Mouse (Mus musculus): ENCODE data around the gene Dnaaf1. TPM values are rescaled to one million over a fixed set of nuclear protein-coding genes. Genes with fewer than 3 reads are reported as not detected.

Gene Dnaaf1
- polyA plus RNA-seq, 1 experiment from 2014 or later: 0.24 TPM

GRCm38 (mm10) chr8:119623061-119623460, 48.0 kb downstream of the Dnaaf1 start:
- Histone ChIP-seq H3K36me3 (ENCODE audit: insufficient read depth, low read length) (no peaks in the 10 kb centered on the region), H3K9me3 (replicated peaks; ENCODE audit: low read length) (no peaks in the 10 kb centered on the region), H3K9ac (ENCODE audit: low read depth, low read length) (no peak overlapping the region), H3K4me3 (replicated peaks; ENCODE audit: low read depth, low read length) (no peak overlapping the region), H3K27ac (no peak overlapping the region), H3K4me2 (ENCODE audit: low read length) (no peak overlapping the region), H3K27me3 (ENCODE audit: insufficient read depth, low read length) (no peaks in the 10 kb centered on the region), H3K4me1 (replicated peaks; ENCODE audit: insufficient read depth, low read length) (no peaks in the 10 kb centered on the region)
- TF ChIP-seq CTCF (IDR thresholded peaks at IDR 0.05; ENCODE audit: low read depth): no peak
- no peak for ATAC-seq (replicated peaks; ENCODE audit: low FRiP score, low read depth)
- WGBS: 80% methylated on average over 8 of the region's 8 CpGs
- DNase-seq (ENCODE audit: low spot score): no peak

GRCm38 (mm10) chr8:119623744-119624143, 48.7 kb downstream of the Dnaaf1 start:
- Histone ChIP-seq H3K27ac (no peak overlapping the region), H3K4me1 (replicated peaks; ENCODE audit: insufficient read depth, low read length) (no peaks in the 10 kb centered on the region), H3K4me2 (ENCODE audit: low read length) (no peak overlapping the region), H3K27me3 (ENCODE audit: insufficient read depth, low read length) (no peaks in the 10 kb centered on the region), H3K9me3 (replicated peaks; ENCODE audit: low read length) (no peaks in the 10 kb centered on the region), H3K4me3 (replicated peaks; ENCODE audit: low read depth, low read length) (no peak overlapping the region), H3K9ac (ENCODE audit: low read depth, low read length) (no peak overlapping the region), H3K36me3 (ENCODE audit: insufficient read depth, low read length) (no peaks in the 10 kb centered on the region)
- ATAC-seq (replicated peaks; ENCODE audit: low FRiP score, low read depth) (no peak), DNase-seq (ENCODE audit: low spot score) (no peak)
- WGBS: 88% methylated on average over 1 of the region's 1 CpGs
- no peak for TF ChIP-seq CTCF (IDR thresholded peaks at IDR 0.05; ENCODE audit: low read depth)

- Histone ChIP-seq H3K36me3 (ENCODE audit: insufficient read depth, low read length) (no peaks in the 10 kb centered on the region), H3K27me3 (ENCODE audit: insufficient read depth, low read length) (no peaks in the 10 kb centered on the region), H3K4me3 (replicated peaks; ENCODE audit: low read depth, low read length) (no peak overlapping the region), H3K27ac (no peak overlapping the region), H3K9ac (ENCODE audit: low read depth, low read length) (no peak overlapping the region), H3K4me2 (ENCODE audit: low read length) (no peak overlapping the region), H3K4me1 (replicated peaks; ENCODE audit: insufficient read depth, low read length) (no peaks in the 10 kb centered on the region), H3K9me3 (replicated peaks; ENCODE audit: low read length) (no peaks in the 10 kb centered on the region)
- DNase-seq (ENCODE audit: low spot score) (no peak), ATAC-seq (replicated peaks; ENCODE audit: low FRiP score, low read depth) (no peak)
- WGBS: 88% methylated on average over 7 of the region's 7 CpGs
- TF ChIP-seq CTCF (IDR thresholded peaks at IDR 0.05; ENCODE audit: low read depth): no peak
These were observed 49.9 kb downstream of the Dnaaf1 start for GRCm38 (mm10) chr8:119624916-119625315.

GRCm38 (mm10) chr8:119625788-119626187, 50.8 kb downstream of the Dnaaf1 start:
- no peak overlapping the region for H3K9ac ChIP-seq (ENCODE audit: low read depth, low read length)
- no peak for ATAC-seq (replicated peaks; ENCODE audit: low FRiP score, low read depth)
- no peaks in the 10 kb centered on the region for H3K36me3 ChIP-seq (ENCODE audit: insufficient read depth, low read length)
- WGBS: 86% methylated on average over 22 of the region's 22 CpGs
- no peak for TF ChIP-seq CTCF (IDR thresholded peaks at IDR 0.05; ENCODE audit: low read depth)
- no peak overlapping the region for H3K27ac ChIP-seq
- H3K27me3 ChIP-seq (ENCODE audit: insufficient read depth, low read length): no peaks in the 10 kb centered on the region
- H3K4me2 ChIP-seq (ENCODE audit: low read length): no peak overlapping the region
- no peak overlapping the region for H3K4me3 ChIP-seq (replicated peaks; ENCODE audit: low read depth, low read length)
- DNase-seq (ENCODE audit: low spot score): no peak
- H3K9me3 ChIP-seq (replicated peaks; ENCODE audit: low read length): no peaks in the 10 kb centered on the region
- no peaks in the 10 kb centered on the region for H3K4me1 ChIP-seq (replicated peaks; ENCODE audit: insufficient read depth, low read length)

GRCm38 (mm10) chr8:119627199-119627598, 52.2 kb downstream of the Dnaaf1 start:
- H3K27ac ChIP-seq: no peak overlapping the region
- H3K4me1 ChIP-seq (replicated peaks; ENCODE audit: insufficient read depth, low read length): no peaks in the 10 kb centered on the region
- no peak for TF ChIP-seq CTCF (IDR thresholded peaks at IDR 0.05; ENCODE audit: low read depth)
- H3K9ac ChIP-seq (ENCODE audit: low read depth, low read length): no peak overlapping the region
- no peak overlapping the region for H3K4me3 ChIP-seq (replicated peaks; ENCODE audit: low read depth, low read length)
- DNase-seq (ENCODE audit: low spot score) (no peak), ATAC-seq (replicated peaks; ENCODE audit: low FRiP score, low read depth) (no peak)
- H3K36me3 ChIP-seq (ENCODE audit: insufficient read depth, low read length): no peaks in the 10 kb centered on the region
- WGBS: 91% methylated on average over 7 of the region's 7 CpGs
- H3K27me3 ChIP-seq (ENCODE audit: insufficient read depth, low read length): no peaks in the 10 kb centered on the region; the same call in 1 of the 2 replicates
- H3K9me3 ChIP-seq (replicated peaks; ENCODE audit: low read length): no peaks in the 10 kb centered on the region
- no peak overlapping the region for H3K4me2 ChIP-seq (ENCODE audit: low read length)

- Histone ChIP-seq H3K27ac (no peak overlapping the region), H3K4me2 (ENCODE audit: low read length) (no peak overlapping the region), H3K27me3 (ENCODE audit: insufficient read depth, low read length) (peaks cover 2% of the 10 kb centered on the region; the same call in 1 of the 2 replicates), H3K4me1 (replicated peaks; ENCODE audit: insufficient read depth, low read length) (no peaks in the 10 kb centered on the region), H3K4me3 (replicated peaks; ENCODE audit: low read depth, low read length) (no peak overlapping the region), H3K9ac (ENCODE audit: low read depth, low read length) (no peak overlapping the region), H3K36me3 (ENCODE audit: insufficient read depth, low read length) (no peaks in the 10 kb centered on the region), H3K9me3 (replicated peaks; ENCODE audit: low read length) (no peaks in the 10 kb centered on the region)
- no peak for TF ChIP-seq CTCF (IDR thresholded peaks at IDR 0.05; ENCODE audit: low read depth)
- no peak for ATAC-seq (replicated peaks; ENCODE audit: low FRiP score, low read depth)
- WGBS: 39% methylated on average over 10 of the region's 10 CpGs
- no peak for DNase-seq (ENCODE audit: low spot score)
These were observed 52.8 kb downstream of the Dnaaf1 start for GRCm38 (mm10) chr8:119627613-119628359.
